Mouse (Mus musculus): ENCODE results near the gene Kera. TPM values are rescaled to one million over a fixed set of nuclear protein-coding genes. Genes with fewer than 3 reads are reported as not detected.

The Kera gene
- not detected in 2 replicates for polyA plus RNA-seq (2012)

DNA sequence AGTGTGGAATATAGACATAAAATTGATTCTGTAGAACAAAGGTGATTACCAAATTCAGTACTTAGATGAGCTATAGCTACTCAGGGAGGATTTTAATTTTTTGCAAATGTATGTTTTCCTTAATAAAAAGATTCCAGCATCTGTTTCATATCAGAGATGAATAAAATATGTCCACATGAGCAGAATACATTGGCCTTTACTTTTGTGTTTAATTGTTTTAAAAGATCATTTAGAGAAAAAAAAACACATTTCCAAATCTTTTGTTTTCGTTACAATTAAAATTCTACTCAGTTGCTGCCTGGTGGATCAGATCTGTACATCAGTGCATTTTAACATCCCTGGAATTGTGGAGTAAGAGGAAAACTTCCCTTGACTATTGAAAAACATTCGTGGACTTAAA lies at the start of gene Kera:
Kera (plus strand) TSS at position 301 of the 400 bp plus-strand sequence.

DNA sequence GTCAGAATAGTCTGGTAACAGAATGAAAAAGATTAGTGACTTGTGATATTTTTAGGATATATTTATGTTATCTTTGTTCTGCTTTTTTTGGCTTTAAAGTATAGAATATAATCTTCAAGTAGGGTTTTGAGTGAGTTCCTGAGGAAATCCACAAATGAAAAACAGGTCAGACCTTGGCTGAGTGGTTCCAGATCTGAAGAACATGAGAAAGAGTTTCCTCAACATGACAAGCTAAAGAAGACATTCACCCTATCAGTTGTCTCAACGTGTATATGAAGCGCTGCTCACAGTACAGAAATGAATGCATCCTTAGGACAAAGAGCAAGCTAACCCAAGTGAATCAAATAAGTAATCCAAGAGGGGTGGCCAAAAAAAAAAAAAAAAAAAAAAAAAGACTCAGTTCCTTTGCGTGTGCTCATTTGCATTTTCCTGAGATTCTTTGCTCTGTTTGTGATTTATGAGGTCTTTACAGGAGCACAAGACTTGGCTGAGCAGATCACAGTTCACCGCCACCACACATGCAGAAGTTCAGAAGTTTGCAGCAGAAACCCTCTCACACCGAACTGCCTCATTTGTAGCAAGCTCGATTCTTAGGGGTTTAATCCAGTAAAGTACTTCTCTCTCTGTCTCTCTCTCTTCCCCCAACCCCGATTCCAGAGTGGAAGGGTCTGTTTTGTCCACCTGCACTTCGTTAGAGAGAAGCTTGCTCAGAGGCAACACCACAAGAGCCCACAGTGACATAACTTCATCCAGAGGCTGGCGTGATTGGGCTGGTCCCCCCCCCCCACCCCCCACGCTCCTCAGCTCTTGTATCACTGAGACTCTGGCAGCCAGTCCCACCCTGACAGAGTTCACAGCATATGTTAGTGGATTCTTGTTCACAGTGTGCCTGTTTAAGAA lies 41.5 kb upstream of the Kera start, which contains the start of gene Lum:
Lum (plus strand) TSS at position 172 of the 900 bp plus-strand sequence.

DNA sequence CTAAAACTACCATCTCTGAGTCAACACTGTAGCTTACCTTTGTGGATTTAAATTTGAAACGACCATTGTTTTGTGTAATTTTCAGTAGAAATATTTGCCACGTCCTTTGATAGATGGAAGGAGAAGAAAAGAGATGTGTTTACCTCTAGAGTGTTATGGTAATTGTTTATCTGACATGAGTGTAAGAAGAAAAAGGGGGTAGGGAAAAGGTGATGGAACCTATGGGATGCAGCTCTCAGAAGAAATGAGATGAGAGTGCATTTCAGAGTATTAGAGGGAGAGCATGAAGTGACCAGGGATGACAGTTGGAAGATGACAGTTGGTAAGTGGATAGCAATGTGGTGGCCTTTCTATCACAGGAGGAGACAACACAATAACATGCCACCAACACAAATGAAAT lies 37.1 kb downstream of the Kera start, which contains the start of gene Epyc:
Epyc (plus strand) TSS at position 301 of the 400 bp plus-strand sequence.

Other genes starting within 250 kb of the Kera start
- not detected in 2 replicates for gene Dcn, start 127.3 kb upstream of the Kera start, polyA plus RNA-seq (2012)
- not detected in 2 replicates for gene Lum, start 41.8 kb upstream of the Kera start, polyA plus RNA-seq (2012)
- not detected in 2 replicates for gene Epyc, start 37.2 kb downstream of the Kera start, polyA plus RNA-seq (2012)
- not detected in 2 replicates for gene Ccer1, start 86.2 kb downstream of the Kera start, polyA plus RNA-seq (2012)
- not detected in 2 replicates for gene C030005K15Rik, start 119.9 kb downstream of the Kera start, polyA plus RNA-seq (2012)